ENCODE assay signal across 30 mouse cellular contexts in the genomic region with DNA sequence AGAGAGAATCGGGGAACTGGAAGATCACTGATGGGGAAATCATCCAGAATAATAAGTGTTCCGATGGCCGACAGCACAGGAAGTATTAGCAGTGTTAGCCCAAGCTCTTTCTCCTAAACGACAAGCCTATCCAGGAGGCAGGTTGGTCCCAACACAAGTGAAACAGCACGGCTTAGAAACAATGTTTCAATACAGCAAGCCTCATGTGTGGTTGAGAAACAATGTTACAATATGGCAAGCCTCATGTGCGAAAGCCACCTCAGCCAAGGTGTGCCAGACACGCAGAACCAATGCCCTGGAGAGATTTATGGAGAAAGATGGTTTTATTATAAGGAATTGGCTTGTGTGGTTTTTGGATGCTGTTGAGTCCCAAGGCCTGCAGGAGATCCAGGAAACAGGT. TPM values are rescaled to one million over a fixed set of nuclear protein-coding genes. Genes with fewer than 3 reads are reported as not detected.
"Had no signal": no experiment of that assay in that cellular context is flagged by ENCODE, and none has a peak within 500 bp of the region (broad histone marks: within the 10 kb centered on the region; RNA-seq: fewer than 3 reads in every experiment).

No protein-coding gene starts in this region.

- H3K4me2 ChIP-seq: limb, embryonic 12.5 days; limb, embryonic 13.5 days; limb, embryonic 15.5 days; liver, embryonic 11.5 days; liver, embryonic 12.5 days; liver, embryonic 13.5 days; liver, embryonic 15.5 days; lung, embryonic 14.5 days; lung, embryonic 15.5 days; midbrain, embryonic 12.5 days; midbrain, embryonic 13.5 days; midbrain, embryonic 15.5 days had no signal

- H3K36me3 ChIP-seq: limb, embryonic 10.5 days; limb, embryonic 12.5 days; limb, embryonic 13.5 days; limb, embryonic 15.5 days; liver, embryonic 12.5 days; liver, embryonic 13.5 days; liver, embryonic 15.5 days; lung, embryonic 15.5 days; midbrain, embryonic 10.5 days; midbrain, embryonic 12.5 days; midbrain, embryonic 13.5 days; midbrain, embryonic 15.5 days had no signal

- H3K9ac ChIP-seq: limb, embryonic 12.5 days; limb, embryonic 13.5 days; limb, embryonic 15.5 days; liver, embryonic 12.5 days; liver, embryonic 13.5 days; liver, embryonic 14.5 days; liver, embryonic 15.5 days; liver, postnatal 0 days; lung, embryonic 14.5 days; lung, embryonic 15.5 days; midbrain, embryonic 12.5 days; midbrain, embryonic 13.5 days; midbrain, embryonic 15.5 days had no signal

- ATAC-seq: liver, embryonic 12.5 days; liver, postnatal 0 days; midbrain, embryonic 13.5 days; midbrain, embryonic 15.5 days; midbrain, embryonic 16.5 days had no signal

- H3K27ac ChIP-seq: left cerebral cortex, adult 2 months; limb, embryonic 10.5 days; limb, embryonic 12.5 days; limb, embryonic 13.5 days; limb, embryonic 15.5 days; liver, embryonic 12.5 days; liver, embryonic 13.5 days; liver, embryonic 14.5 days; liver, embryonic 15.5 days; lung, embryonic 15.5 days; macrophage; midbrain, embryonic 10.5 days; midbrain, embryonic 12.5 days; midbrain, embryonic 13.5 days; midbrain, embryonic 15.5 days had no signal

- H3K4me3 ChIP-seq: left cerebral cortex, adult 2 months; limb, embryonic 10.5 days; limb, embryonic 12.5 days; limb, embryonic 13.5 days; limb, embryonic 15.5 days; liver, embryonic 12.5 days; liver, embryonic 13.5 days; liver, embryonic 15.5 days; lung, embryonic 15.5 days; megakaryocyte, embryonic 14.5 days; midbrain, embryonic 10.5 days; midbrain, embryonic 12.5 days; midbrain, embryonic 13.5 days; midbrain, embryonic 15.5 days; myocyte had no signal

- H3K4me1 ChIP-seq: liver, embryonic 12.5 days; liver, embryonic 13.5 days; liver, embryonic 15.5 days; lung, embryonic 15.5 days; megakaryocyte, embryonic 14.5 days had no signal

- H3K9me3 ChIP-seq: limb, embryonic 10.5 days; limb, embryonic 15.5 days; liver, embryonic 12.5 days; liver, embryonic 13.5 days; liver, embryonic 15.5 days; lung, embryonic 15.5 days; midbrain, embryonic 12.5 days; midbrain, embryonic 13.5 days; midbrain, embryonic 15.5 days had no signal

- DNase-seq: left cerebral cortex, postnatal 4 days; liver; liver, embryonic 13.5 days; liver, postnatal 0 days; lung, adult 18-20 months; lung, adult 2 months; lung, postnatal 14 days; lung, postnatal 4 days had no signal

RNA-seq across cellular contexts. Expression of gene 4932438H23Rik, which starts 43.2 kb away (rescaled TPM):
- polyA plus RNA-seq: limb, embryonic 10.5 days; limb, embryonic 11.5 days; limb, embryonic 12.5 days; liver, adult 2 months; liver, embryonic 11.5 days; liver, embryonic 12.5 days; liver, embryonic 13.5 days; liver, embryonic 14.5 days; liver, embryonic 15.5 days; liver, embryonic 16.5 days; liver, postnatal 0 days; midbrain, embryonic 10.5 days had no signal
